Mouse (Mus musculus): ENCODE data around the gene Ctnnal1. TPM values are rescaled to one million over a fixed set of nuclear protein-coding genes. Genes with fewer than 3 reads are reported as not detected.

The Ctnnal1 gene
- polyA plus RNA-seq, 1 experiment from 2014 or later: 18.5 TPM

GRCm38 (mm10) chr4:56858733-56859132 lies 6.3 kb downstream of the Ctnnal1 start:
- no peak overlapping the region for H3K27ac ChIP-seq (replicated peaks)
- H3K36me3 ChIP-seq: no peaks in the 10 kb centered on the region
- WGBS: 68% methylated on average over 9 of the region's 9 CpGs
- no peak overlapping the region for H3K4me3 ChIP-seq
- no peak overlapping the region for H3K9ac ChIP-seq
- no peaks in the 10 kb centered on the region for H3K9me3 ChIP-seq
- no peak overlapping the region for H3K4me2 ChIP-seq
- no peak for ATAC-seq (ENCODE audit: extremely low read depth, insufficient number of reproducible peaks, low FRiP score, low TSS enrichment)
- H3K4me1 ChIP-seq: peaks cover 25% of the 10 kb centered on the region
- no peaks in the 10 kb centered on the region for H3K27me3 ChIP-seq (replicated peaks)

- Histone ChIP-seq H3K9me3 (no peaks in the 10 kb centered on the region), H3K4me3 (no peak overlapping the region), H3K4me1 (peaks cover 17% of the 10 kb centered on the region), H3K4me2 (no peak overlapping the region), H3K27me3 (replicated peaks) (no peaks in the 10 kb centered on the region), H3K9ac (no peak overlapping the region), H3K36me3 (no peaks in the 10 kb centered on the region), H3K27ac (replicated peaks) (no peak overlapping the region)
- 84% methylated on average over 8 of the region's 8 CpGs for WGBS
- ATAC-seq (ENCODE audit: extremely low read depth, insufficient number of reproducible peaks, low FRiP score, low TSS enrichment): no peak
Observed at GRCm38 (mm10) chr4:56856371-56856949, 8.5 kb downstream of the Ctnnal1 start.

DNA sequence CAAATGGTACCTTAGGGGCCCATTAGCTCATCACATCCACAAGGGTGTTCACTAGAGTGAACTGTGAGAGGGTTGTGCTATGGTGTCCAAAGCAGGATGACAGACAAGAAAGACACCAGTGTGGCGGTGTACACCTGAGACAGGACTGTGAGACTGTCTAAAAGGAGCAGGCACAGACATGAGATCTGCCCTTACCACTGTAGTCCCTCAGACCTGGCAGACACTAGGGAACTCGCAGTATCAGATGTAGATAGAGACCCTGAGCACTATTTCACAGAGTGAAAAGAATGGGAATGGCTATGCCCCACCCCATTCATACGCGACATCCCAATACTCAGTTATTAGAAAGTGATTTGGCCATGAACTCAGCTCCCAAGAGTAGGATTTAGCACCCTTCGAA lies 9.1 kb downstream of the Ctnnal1 start:
- no peak overlapping the region for H3K4me3 ChIP-seq
- H3K4me2 ChIP-seq: no peak overlapping the region
- H3K9me3 ChIP-seq: no peaks in the 10 kb centered on the region
- WGBS: 91% methylated on average over 5 of the region's 5 CpGs
- H3K4me1 ChIP-seq: peaks cover 22% of the 10 kb centered on the region
- H3K9ac ChIP-seq: no peak overlapping the region
- no peaks in the 10 kb centered on the region for H3K36me3 ChIP-seq
- ATAC-seq (ENCODE audit: extremely low read depth, insufficient number of reproducible peaks, low FRiP score, low TSS enrichment): no peak
- no peak overlapping the region for H3K27ac ChIP-seq (replicated peaks)
- no peaks in the 10 kb centered on the region for H3K27me3 ChIP-seq (replicated peaks)

DNA sequence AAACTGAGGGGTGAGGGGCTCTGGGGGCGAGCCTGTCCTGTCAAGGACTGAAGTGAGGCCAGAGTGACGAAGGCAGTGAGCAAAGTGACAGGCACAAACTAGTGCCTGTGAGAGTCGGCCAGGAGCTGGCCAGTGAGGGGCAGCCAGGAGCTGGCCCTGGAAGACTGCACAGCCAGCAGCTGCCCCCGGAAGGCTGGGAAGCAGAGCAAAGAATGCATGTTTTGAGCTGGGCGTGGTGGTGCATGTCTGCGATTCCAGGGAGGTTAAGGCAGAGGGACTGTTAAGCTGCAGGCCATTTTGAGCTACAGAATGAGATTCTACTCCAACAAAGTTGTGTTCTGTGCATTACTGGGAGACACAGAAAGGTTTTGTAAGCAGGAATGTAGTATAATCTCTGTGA lies 14.3 kb downstream of the Ctnnal1 start:
- Histone ChIP-seq H3K9ac (peak overlapping the region; percentile 54; the same call in 1 of the 2 replicates), H3K36me3 (peaks cover 5% of the 10 kb centered on the region), H3K27ac (replicated peaks) (peak overlapping the region; percentile 67), H3K4me1 (peaks cover 18% of the 10 kb centered on the region), H3K9me3 (no peaks in the 10 kb centered on the region), H3K4me3 (no peak overlapping the region), H3K4me2 (peak overlapping the region; percentile 42), H3K27me3 (replicated peaks) (no peaks in the 10 kb centered on the region)
- WGBS: 8% methylated on average over 6 of the region's 6 CpGs
- no peak; the same call in 1 of the 2 replicates for ATAC-seq (ENCODE audit: extremely low read depth, insufficient number of reproducible peaks, low FRiP score, low TSS enrichment)

DNA sequence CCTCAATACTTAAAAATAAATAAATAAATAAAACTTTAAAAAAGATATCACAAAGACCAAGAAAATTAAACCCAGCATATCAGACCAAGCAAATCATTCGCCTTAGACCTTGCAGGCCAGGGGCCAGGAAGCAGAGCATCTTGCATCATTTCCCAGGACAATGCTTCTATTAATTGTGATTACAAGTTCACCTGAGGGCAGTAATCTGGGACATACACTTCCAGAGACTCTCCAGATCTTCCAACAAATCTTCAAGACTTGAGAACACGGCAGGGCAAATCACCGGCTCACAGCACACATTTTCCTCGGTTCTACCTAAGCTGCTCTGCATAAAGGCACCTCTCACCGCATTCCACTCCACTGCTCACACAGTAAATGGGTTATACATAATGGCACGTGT lies 16.9 kb downstream of the Ctnnal1 start:
- H3K36me3 ChIP-seq: peaks cover 26% of the 10 kb centered on the region
- no peak for ATAC-seq (ENCODE audit: extremely low read depth, insufficient number of reproducible peaks, low FRiP score, low TSS enrichment)
- no peak overlapping the region for H3K4me2 ChIP-seq
- WGBS: 83% methylated on average over 6 of the region's 6 CpGs
- no peaks in the 10 kb centered on the region for H3K9me3 ChIP-seq
- no peak overlapping the region for H3K27ac ChIP-seq (replicated peaks)
- H3K9ac ChIP-seq: no peak overlapping the region
- peaks cover 17% of the 10 kb centered on the region for H3K4me1 ChIP-seq
- H3K27me3 ChIP-seq (replicated peaks): no peaks in the 10 kb centered on the region
- H3K4me3 ChIP-seq: no peak overlapping the region

DNA sequence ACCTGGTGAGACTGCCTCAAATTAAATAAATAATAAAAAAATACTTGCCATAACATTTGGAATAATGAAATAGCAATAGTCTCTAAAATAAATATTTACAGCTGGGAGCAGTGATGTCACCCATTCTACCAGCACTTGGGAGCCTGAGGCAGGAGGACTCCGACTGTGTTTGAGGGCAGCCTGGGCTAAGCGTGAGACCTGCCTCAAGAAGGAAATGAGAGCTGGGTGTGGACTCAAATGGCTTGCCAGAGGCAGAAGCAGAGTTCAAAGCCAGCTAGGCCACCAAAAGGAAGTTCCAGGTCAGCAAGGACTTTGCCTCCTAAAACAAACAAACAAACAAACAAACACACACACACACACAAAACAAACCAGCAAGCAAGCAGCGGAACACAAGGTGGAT lies 17.6 kb downstream of the Ctnnal1 start:
- H3K4me1 ChIP-seq: peaks cover 17% of the 10 kb centered on the region
- 90% methylated on average over 3 of the region's 3 CpGs for WGBS
- H3K36me3 ChIP-seq: peaks cover 26% of the 10 kb centered on the region
- no peak overlapping the region for H3K4me3 ChIP-seq
- ATAC-seq (ENCODE audit: extremely low read depth, insufficient number of reproducible peaks, low FRiP score, low TSS enrichment): no peak
- no peaks in the 10 kb centered on the region for H3K27me3 ChIP-seq (replicated peaks)
- H3K9me3 ChIP-seq: no peaks in the 10 kb centered on the region
- H3K27ac ChIP-seq (replicated peaks): no peak overlapping the region
- no peak overlapping the region for H3K9ac ChIP-seq
- H3K4me2 ChIP-seq: no peak overlapping the region

- no peak for ATAC-seq (ENCODE audit: extremely low read depth, insufficient number of reproducible peaks, low FRiP score, low TSS enrichment)
- WGBS: 51% methylated on average over 12 of the region's 12 CpGs
- Histone ChIP-seq H3K27me3 (replicated peaks) (no peaks in the 10 kb centered on the region), H3K27ac (replicated peaks) (no peak overlapping the region), H3K4me2 (no peak overlapping the region), H3K36me3 (peaks cover 34% of the 10 kb centered on the region), H3K4me1 (peaks cover 10% of the 10 kb centered on the region), H3K9ac (no peak overlapping the region), H3K4me3 (no peak overlapping the region), H3K9me3 (no peaks in the 10 kb centered on the region)
Observed at GRCm38 (mm10) chr4:56845896-56846533, 19.0 kb downstream of the Ctnnal1 start.

DNA sequence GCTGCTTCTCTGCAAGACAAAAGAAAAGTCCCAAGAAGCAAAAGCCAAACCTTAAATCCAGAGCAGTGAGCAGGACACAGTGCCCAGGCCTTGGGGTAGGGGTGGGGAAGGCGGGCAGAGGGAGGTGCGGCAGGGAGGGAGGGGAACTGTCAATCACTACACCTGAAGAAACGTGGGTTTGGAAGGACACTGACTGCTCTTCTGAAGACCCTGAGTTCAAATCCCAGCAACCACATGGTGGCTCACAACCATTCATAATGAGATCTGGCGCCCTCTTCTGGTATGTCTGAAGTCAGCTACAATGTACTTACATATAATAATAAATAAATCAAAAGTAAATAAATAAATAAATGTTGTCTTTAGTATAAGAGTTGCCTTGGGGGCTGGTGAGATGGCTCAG lies 20.1 kb downstream of the Ctnnal1 start:
- Histone ChIP-seq H3K36me3 (peaks cover 44% of the 10 kb centered on the region), H3K9ac (no peak overlapping the region), H3K4me1 (peaks cover 3% of the 10 kb centered on the region; the same call in 1 of the 2 replicates), H3K4me3 (no peak overlapping the region), H3K4me2 (no peak overlapping the region), H3K27me3 (replicated peaks) (no peaks in the 10 kb centered on the region), H3K9me3 (no peaks in the 10 kb centered on the region), H3K27ac (replicated peaks) (no peak overlapping the region)
- WGBS: 91% methylated on average over 4 of the region's 4 CpGs
- ATAC-seq (ENCODE audit: extremely low read depth, insufficient number of reproducible peaks, low FRiP score, low TSS enrichment): no peak

DNA sequence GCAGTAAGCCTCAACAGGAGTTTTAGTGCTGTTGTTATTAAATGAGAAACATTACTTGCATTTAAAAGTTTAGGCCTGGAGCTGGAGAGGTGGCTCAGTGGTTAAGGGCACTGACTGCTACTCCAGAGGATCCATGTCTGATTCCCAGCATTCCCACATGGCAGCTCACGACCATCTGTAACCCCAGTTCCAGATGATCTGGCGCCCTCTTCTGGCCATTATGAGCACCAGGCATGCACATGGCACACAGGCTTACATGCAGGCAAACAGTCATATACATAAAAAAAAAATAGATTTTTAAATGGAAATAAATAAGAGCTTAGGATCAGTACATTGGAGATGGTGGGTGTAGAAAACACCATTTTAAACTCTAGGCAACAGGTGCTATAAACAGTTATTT lies 21.0 kb downstream of the Ctnnal1 start:
- Histone ChIP-seq H3K36me3 (peaks cover 48% of the 10 kb centered on the region), H3K4me3 (no peak overlapping the region), H3K9ac (no peak overlapping the region), H3K27ac (replicated peaks) (no peak overlapping the region), H3K4me2 (no peak overlapping the region), H3K9me3 (no peaks in the 10 kb centered on the region), H3K4me1 (peaks cover 3% of the 10 kb centered on the region; the same call in 1 of the 2 replicates), H3K27me3 (replicated peaks) (no peaks in the 10 kb centered on the region)
- WGBS: 85% methylated on average over 2 of the region's 2 CpGs
- ATAC-seq (ENCODE audit: extremely low read depth, insufficient number of reproducible peaks, low FRiP score, low TSS enrichment): no peak

GRCm38 (mm10) chr4:56842501-56842900 lies 22.5 kb downstream of the Ctnnal1 start:
- no peak for ATAC-seq (ENCODE audit: extremely low read depth, insufficient number of reproducible peaks, low FRiP score, low TSS enrichment)
- Histone ChIP-seq H3K9ac (no peak overlapping the region), H3K27ac (replicated peaks) (peak overlapping the region; percentile 67), H3K9me3 (no peaks in the 10 kb centered on the region), H3K4me2 (no peak overlapping the region), H3K27me3 (replicated peaks) (no peaks in the 10 kb centered on the region), H3K36me3 (peaks cover 57% of the 10 kb centered on the region), H3K4me1 (peaks cover 3% of the 10 kb centered on the region; the same call in 1 of the 2 replicates), H3K4me3 (no peak overlapping the region)
- WGBS: 68% methylated on average over 7 of the region's 7 CpGs

DNA sequence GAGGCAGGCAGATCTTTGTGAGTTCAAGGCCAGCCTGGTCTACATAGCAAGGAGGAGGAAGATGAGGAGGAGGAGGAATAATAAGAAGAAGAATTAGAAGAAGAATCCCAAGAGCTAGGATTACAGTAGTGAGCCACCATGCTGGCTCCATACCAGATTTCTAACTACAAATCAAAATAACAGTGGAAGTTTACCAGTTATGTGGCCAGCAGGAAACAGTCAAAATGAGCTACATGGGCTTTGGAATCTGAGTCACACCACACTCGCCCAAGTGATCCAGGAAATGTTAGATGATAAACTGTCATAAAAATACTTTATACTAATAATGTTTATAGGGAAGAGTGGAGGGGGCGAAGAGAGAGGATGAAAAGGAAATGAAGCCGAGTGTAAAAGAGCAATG lies 24.7 kb downstream of the Ctnnal1 start:
- Histone ChIP-seq H3K27me3 (replicated peaks) (no peaks in the 10 kb centered on the region), H3K27ac (replicated peaks) (no peak overlapping the region), H3K9me3 (no peaks in the 10 kb centered on the region), H3K9ac (no peak overlapping the region), H3K4me2 (no peak overlapping the region), H3K4me3 (no peak overlapping the region), H3K36me3 (peaks cover 55% of the 10 kb centered on the region), H3K4me1 (peaks cover 3% of the 10 kb centered on the region; the same call in 1 of the 2 replicates)
- 64% methylated on average over 3 of the region's 3 CpGs for WGBS
- no peak for ATAC-seq (ENCODE audit: extremely low read depth, insufficient number of reproducible peaks, low FRiP score, low TSS enrichment)

- H3K9me3 ChIP-seq: no peaks in the 10 kb centered on the region
- H3K36me3 ChIP-seq: peaks cover 55% of the 10 kb centered on the region
- no peaks in the 10 kb centered on the region for H3K4me1 ChIP-seq
- no peak overlapping the region for H3K4me3 ChIP-seq
- 62% methylated on average over 6 of the region's 6 CpGs for WGBS
- H3K9ac ChIP-seq: no peak overlapping the region
- H3K4me2 ChIP-seq: no peak overlapping the region
- ATAC-seq (ENCODE audit: extremely low read depth, insufficient number of reproducible peaks, low FRiP score, low TSS enrichment): no peak
- no peak overlapping the region for H3K27ac ChIP-seq (replicated peaks)
- H3K27me3 ChIP-seq (replicated peaks): no peaks in the 10 kb centered on the region
Observed at GRCm38 (mm10) chr4:56837661-56838060, 27.3 kb downstream of the Ctnnal1 start.
